Mouse (Mus musculus) adrenal gland, postnatal 25 days (tissue): ENCODE measurements around the gene Tnfrsf13c. TPM values are rescaled to one million over a fixed set of nuclear protein-coding genes. Genes with fewer than 3 reads are reported as not detected.

Source experiments
- DNase-seq: peaks from one replicate; pipeline ENCODE4 v3.0.0; 2021; ENCODE audit warnings: mixed read lengths
- microRNA-seq, 2 experiments: library from miRNA; unstranded; fragments of <30 nt; microRNA quantifications; one replicate each; pipeline ENCODE4 v1.2.0; 2021
- total RNA-seq: library from RNA; stranded (reverse); gene quantifications from 2 replicates; pipeline ENCODE4 v1.2.3, GENCODE M21; 2021

Tnfrsf13c gene
- total RNA-seq, 1 experiment from 2014 or later = 0.21 TPM

DNA sequence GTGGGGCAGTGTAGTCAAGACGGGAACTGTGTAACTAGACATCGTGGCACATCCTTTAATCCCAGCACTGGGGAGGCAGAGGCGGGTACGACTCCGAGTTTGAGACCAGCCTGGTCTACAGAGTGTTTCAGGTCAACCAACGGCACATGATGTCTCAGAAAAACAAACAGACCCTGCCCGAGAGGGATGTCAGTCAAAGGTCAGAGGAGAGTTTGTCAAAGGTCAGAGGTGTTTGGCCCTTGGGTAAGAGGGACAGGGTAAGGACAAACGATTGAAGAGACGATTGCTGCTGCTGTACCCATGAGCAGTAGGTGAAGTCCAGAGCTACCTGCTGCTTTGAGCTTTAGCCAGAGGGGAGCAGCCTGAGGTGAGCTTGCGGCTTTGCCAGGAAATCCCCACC is 40.6 kb downstream of the Tnfrsf13c start:
- DNase-seq = no peak

DNA sequence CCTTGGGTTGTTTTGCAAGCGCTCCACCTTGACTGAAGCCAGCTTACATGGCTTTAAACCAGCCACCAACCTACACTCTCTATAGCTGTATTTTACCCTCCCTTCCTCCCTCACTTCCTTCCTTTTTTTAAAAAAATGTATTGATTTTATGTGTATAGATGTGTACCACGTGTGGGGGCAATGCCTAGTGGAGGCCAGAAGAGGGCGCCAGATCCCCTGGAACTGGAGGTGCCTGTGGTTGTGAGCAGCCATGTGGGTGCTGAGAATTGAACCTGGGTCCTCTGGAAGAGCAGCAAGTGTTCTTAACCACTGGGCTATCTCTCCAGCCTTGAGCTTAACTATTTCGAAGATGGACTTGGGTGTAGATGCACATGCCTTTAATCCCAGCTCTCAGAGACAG is 41.9 kb downstream of the Tnfrsf13c start:
- DNase-seq = no peak

DNA sequence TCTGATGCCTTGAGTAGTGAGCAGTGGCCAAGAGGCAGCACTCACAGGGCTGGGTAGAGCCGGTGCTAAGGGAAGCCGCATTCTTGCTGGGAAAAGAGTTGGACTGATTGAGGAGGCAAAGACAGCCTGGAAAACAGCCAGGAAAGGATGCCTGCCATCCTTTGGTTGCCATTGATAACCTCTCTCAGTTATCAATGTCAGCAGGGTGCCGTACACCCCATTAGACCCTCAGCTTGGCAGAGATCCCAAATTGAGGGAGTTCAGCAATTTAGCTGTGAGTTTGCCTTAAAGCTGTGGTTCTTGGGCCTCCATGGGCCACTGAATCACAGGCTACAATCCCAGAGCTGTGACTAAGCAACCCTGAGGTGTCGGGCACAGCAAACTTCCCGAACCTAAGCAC is 43.0 kb downstream of the Tnfrsf13c start:
- DNase-seq = no peak

DNA sequence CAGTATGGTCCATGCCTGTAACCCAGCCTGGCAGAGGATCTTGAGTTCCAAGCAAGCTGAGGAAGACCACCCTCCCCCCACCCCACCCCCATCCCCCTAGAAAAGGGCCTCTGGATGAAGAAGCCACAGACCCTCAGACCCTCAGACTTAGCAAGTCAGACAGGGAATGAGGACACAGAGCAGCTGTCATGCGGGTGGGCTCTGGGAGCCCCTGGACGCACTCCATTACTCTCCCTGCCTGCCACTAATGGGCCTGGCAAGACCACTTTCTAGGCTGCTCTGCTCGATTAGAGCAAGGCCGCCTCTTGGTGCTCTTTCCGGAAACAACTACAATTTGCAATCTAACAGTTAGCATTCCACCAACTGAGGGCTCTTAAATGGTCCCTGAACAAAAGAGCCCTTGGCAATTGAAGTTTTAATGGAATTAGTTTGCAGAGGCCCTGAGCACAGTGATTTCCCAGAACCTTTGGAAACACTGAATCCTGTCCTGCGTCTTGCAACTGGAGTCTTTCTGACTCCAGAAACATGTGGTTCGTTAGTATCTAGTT is 46.4 kb downstream of the Tnfrsf13c start:
- DNase-seq = no peak

DNA sequence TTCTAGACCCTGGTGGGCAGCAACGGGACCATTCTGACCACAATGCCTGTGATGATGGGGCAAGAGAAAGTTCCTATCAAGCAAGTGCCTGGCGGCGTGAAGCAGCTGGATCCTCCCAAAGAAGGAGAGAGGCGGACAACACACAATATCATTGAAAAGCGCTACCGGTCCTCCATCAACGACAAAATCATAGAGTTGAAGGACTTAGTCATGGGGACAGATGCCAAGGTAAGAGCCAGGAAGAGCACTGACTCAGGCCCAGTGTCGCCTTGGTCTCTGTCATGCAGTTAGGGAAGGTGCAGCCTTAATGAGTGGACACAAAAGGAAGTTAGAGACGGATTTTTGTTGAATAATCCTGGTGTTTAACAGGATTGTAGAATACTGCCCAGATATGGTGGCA is 49.1 kb downstream of the Tnfrsf13c start:
- no peak for DNase-seq

DNA sequence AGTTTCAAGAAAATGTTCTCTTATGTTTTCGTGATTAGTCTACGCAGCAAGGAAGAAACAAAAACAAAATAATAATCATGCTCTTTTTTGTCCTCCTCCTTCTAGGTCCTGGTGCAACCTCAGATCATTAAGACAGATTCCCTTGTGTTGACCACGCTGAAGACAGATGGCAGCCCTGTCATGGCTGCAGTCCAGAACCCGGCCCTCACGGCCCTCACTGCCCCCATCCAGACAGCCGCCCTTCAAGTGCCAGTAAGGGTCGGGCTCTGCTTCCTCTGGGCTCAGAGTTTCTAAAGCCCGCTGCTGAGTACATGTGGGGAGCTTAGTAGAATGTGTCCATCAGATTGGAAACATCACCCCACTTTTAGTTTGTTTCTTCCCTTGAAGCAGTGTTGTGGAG is 51.5 kb downstream of the Tnfrsf13c start:
- DNase-seq = no peak

Small RNA genes within 50 kb of the gene (microRNA-seq; reads per million reads assigned to microRNA genes)
- 30.5 to 36.3 reads per million in 2 experiments for gene Mir33

Other genes with a start within 250 kb of the Tnfrsf13c start
- gene 1700029P11Rik, start 243.8 kb downstream of the Tnfrsf13c start, total RNA-seq = not detected in 2 replicates
- gene Xrcc6, start 236.5 kb downstream of the Tnfrsf13c start, total RNA-seq = 81.4 and 102 TPM in 2 replicates
- 80.3 and 81.7 TPM in 2 replicates for gene Desi1, start 190.5 kb downstream of the Tnfrsf13c start, total RNA-seq
- gene Snu13, start 176.8 kb downstream of the Tnfrsf13c start, total RNA-seq = 83.1 and 99.8 TPM in 2 replicates
- gene 4930407I10Rik, start 165.2 kb downstream of the Tnfrsf13c start, total RNA-seq = not detected in 2 replicates
- gene Mei1, start 154.4 kb downstream of the Tnfrsf13c start, total RNA-seq = 2.8 and 4.3 TPM in 2 replicates
- gene Ccdc134, start 96.4 kb downstream of the Tnfrsf13c start, total RNA-seq = 11.2 and 11.3 TPM in 2 replicates
- gene Srebf2, start 77.2 kb downstream of the Tnfrsf13c start, total RNA-seq = 85.2 and 95.5 TPM in 2 replicates
- gene Shisa8, start 11.6 kb downstream of the Tnfrsf13c start, total RNA-seq = 0.24 and 0.48 TPM in 2 replicates
- 5.9 and 7.5 TPM in 2 replicates for gene Cenpm, start 20.4 kb upstream of the Tnfrsf13c start, total RNA-seq
- gene 1500009C09Rik, start 28.0 kb upstream of the Tnfrsf13c start, total RNA-seq = 0.62 TPM in 1 of 2 replicates, not detected in the other
- 3.0 and 4.3 TPM in 2 replicates for gene Sept3, start 50.5 kb upstream of the Tnfrsf13c start, total RNA-seq
- not detected in 2 replicates for gene Wbp2nl, start 74.6 kb upstream of the Tnfrsf13c start, total RNA-seq
- gene Naga, start 114.6 kb upstream of the Tnfrsf13c start, total RNA-seq = 71.5 and 75.4 TPM in 2 replicates
- gene Pheta2, start 114.6 kb upstream of the Tnfrsf13c start, total RNA-seq = 0.49 and 1.0 TPM in 2 replicates
- gene Smdt1, start 114.6 kb upstream of the Tnfrsf13c start, total RNA-seq = 176 and 192 TPM in 2 replicates
- 531 and 557 TPM in 2 replicates for gene Ndufa6, start 130.0 kb upstream of the Tnfrsf13c start, total RNA-seq
- 40.4 and 48.4 TPM in 2 replicates for gene Cyp2d22, start 155.9 kb upstream of the Tnfrsf13c start, total RNA-seq
- 0.27 TPM in 1 of 2 replicates, not detected in the other for gene Cyp2d11, start 169.7 kb upstream of the Tnfrsf13c start, total RNA-seq
- 0.55 and 9.2 TPM in 2 replicates for gene Cyp2d10, start 182.8 kb upstream of the Tnfrsf13c start, total RNA-seq
- 3.7 TPM in 1 of 2 replicates, not detected in the other for gene Cyp2d9, start 209.1 kb upstream of the Tnfrsf13c start, total RNA-seq